Mouse (Mus musculus) thymus, adult 2 months (tissue): ENCODE measurements around the gene Ears2.

ENCODE experiments used
- CTCF ChIP-seq: fragments of 200-500 bp; IDR thresholded peaks from 2 replicates; pipeline ENCODE4 v1.5.1; 2012; ENCODE audit warnings: mild to moderate bottlenecking, control low read depth, low read length, moderate library complexity, borderline replicate concordance; ENCODE audit not compliant: control insufficient read depth, poor library complexity, insufficient read depth; ENCODE audit errors: extremely low read depth
- POLR2A ChIP-seq: fragments of 200-500 bp; IDR thresholded peaks from 2 replicates; pipeline ENCODE4 v1.6.1; 2012; ENCODE audit warnings: mild to moderate bottlenecking, low read length, control low read depth, moderate library complexity; ENCODE audit not compliant: control insufficient read depth, poor library complexity, insufficient read depth; ENCODE audit errors: extremely low read depth

- no peak for TF ChIP-seq CTCF
- TF ChIP-seq POLR2A = no peak
These were observed 52.0 kb downstream of the Ears2 start for GRCm38 (mm10) chr7:122015105-122015504.
